Mouse (Mus musculus): ENCODE measurements around the gene Gria1. TPM values are rescaled to one million over a fixed set of nuclear protein-coding genes. Genes with fewer than 3 reads are reported as not detected.

Gene Gria1
- polyA plus RNA-seq (2016; fragmentation: Nextera tagmentation; extraction: Ambion mirVana) = 0.07 and 0.42 TPM in 2 replicates

DNA sequence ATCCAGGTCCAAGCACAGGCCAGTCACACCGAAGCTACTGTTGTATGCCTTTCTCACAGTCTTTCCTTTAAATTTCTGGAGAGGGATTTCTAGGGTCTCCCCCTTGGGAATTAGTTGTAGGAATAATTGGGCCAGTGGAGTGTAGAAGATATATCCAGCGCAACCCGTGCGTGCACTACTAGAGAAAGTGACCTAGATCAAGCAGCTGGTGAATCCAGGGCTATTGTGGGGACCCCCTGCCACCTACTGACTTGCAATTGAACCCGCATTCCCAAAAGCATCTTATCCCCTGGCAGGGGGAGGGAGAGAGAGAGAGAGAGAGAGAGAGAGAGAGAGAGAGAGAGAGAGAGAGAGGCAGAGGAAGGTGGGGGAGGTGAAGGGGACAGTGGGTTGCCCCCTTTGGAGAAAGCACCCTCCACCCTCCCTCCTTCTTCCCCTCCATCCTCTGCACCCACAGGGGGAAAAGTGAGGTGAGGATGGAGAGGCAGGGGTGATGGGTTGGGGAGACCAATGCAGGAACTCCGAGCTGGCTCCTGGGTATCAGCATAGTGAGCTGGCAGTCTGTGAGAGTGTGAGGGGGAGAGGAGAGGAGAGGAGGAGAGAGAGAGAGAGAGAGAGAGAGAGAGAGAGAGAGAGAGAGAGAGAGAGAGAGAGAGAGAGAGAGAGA, at the start of gene Gria1:
TSS of gene Gria1 (plus strand) at position 364 of the 667 bp plus-strand sequence.
- Histone ChIP-seq H3K4me3 (no peak within 1 kb of the TSS), H3K4me1 (no peaks in the 10 kb centered on the region), H3K27me3 (replicated peaks) (peaks cover 38% of the 10 kb centered on the region), H3K9me3 (replicated peaks) (no peaks in the 10 kb centered on the region), H3K36me3 (no peaks in the 10 kb centered on the region), H3K9ac (no peak within 1 kb of the TSS), H3K27ac (no peak within 1 kb of the TSS), H3K4me2 (no peak within 1 kb of the TSS)
- ATAC-seq = no peak
- 37% methylated on average over 6 of the region's 6 CpGs for WGBS (ENCODE audit: insufficient replicate concordance)

- no peak overlapping the region for H3K4me3 ChIP-seq
- WGBS (ENCODE audit: insufficient replicate concordance) = 81% methylated on average over 3 of the region's 3 CpGs
- no peaks in the 10 kb centered on the region for H3K9me3 ChIP-seq (replicated peaks)
- H3K27me3 ChIP-seq (replicated peaks) = no peaks in the 10 kb centered on the region
- no peak overlapping the region for H3K4me2 ChIP-seq
- no peak overlapping the region for H3K27ac ChIP-seq
- H3K9ac ChIP-seq = no peak overlapping the region
- no peaks in the 10 kb centered on the region for H3K4me1 ChIP-seq
- no peak for ATAC-seq
- no peaks in the 10 kb centered on the region for H3K36me3 ChIP-seq
These were observed 49.4 kb upstream of the Gria1 start for GRCm38 (mm10) chr11:56961751-56962150.

- WGBS (ENCODE audit: insufficient replicate concordance) = 18% methylated on average over 1 of the region's 1 CpGs
- H3K9ac ChIP-seq = no peak overlapping the region
- H3K9me3 ChIP-seq (replicated peaks) = no peaks in the 10 kb centered on the region
- H3K27me3 ChIP-seq (replicated peaks) = no peaks in the 10 kb centered on the region
- H3K4me3 ChIP-seq = no peak overlapping the region
- H3K36me3 ChIP-seq = no peaks in the 10 kb centered on the region
- no peaks in the 10 kb centered on the region for H3K4me1 ChIP-seq
- ATAC-seq = no peak
- H3K4me2 ChIP-seq = no peak overlapping the region
- no peak overlapping the region for H3K27ac ChIP-seq
These were observed 38.4 kb upstream of the Gria1 start for GRCm38 (mm10) chr11:56972814-56973213.

GRCm38 (mm10) chr11:56984321-56985000, 26.7 kb upstream of the Gria1 start:
- H3K27me3 ChIP-seq (replicated peaks) = no peaks in the 10 kb centered on the region
- H3K9ac ChIP-seq = no peak overlapping the region
- no peaks in the 10 kb centered on the region for H3K36me3 ChIP-seq
- 72% methylated on average over 3 of the region's 3 CpGs for WGBS (ENCODE audit: insufficient replicate concordance)
- no peak overlapping the region for H3K4me3 ChIP-seq
- no peak for ATAC-seq
- H3K27ac ChIP-seq = no peak overlapping the region
- H3K4me2 ChIP-seq = no peak overlapping the region
- no peaks in the 10 kb centered on the region for H3K4me1 ChIP-seq
- H3K9me3 ChIP-seq (replicated peaks) = no peaks in the 10 kb centered on the region; the same call in 1 of the 2 replicates

DNA sequence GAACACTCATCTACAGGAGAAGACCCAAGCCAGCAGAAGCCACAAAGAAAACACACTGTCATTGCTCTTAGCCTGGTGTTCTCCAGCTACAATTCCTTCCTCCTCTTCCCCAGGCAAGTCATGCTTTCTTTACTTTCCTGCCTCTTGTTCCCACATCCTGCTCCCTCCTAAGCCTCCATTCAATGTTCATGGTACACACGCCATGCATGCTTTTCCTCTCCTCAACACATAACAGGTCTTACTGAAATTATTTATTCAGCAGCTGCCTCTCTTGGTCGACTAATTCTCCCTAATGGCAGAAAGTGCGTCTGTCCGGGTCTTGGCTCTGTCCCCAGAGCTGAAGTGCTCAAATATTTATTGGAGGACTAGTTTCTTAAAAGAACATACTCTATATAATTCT, 25.7 kb upstream of the Gria1 start:
- Histone ChIP-seq H3K4me3 (no peak overlapping the region), H3K36me3 (no peaks in the 10 kb centered on the region), H3K9ac (no peak overlapping the region), H3K27me3 (replicated peaks) (no peaks in the 10 kb centered on the region), H3K4me2 (no peak overlapping the region), H3K9me3 (replicated peaks) (no peaks in the 10 kb centered on the region), H3K4me1 (no peaks in the 10 kb centered on the region), H3K27ac (no peak overlapping the region)
- 63% methylated on average over 4 of the region's 4 CpGs for WGBS (ENCODE audit: insufficient replicate concordance)
- no peak for ATAC-seq

GRCm38 (mm10) chr11:56999601-57000001, 11.6 kb upstream of the Gria1 start:
- Histone ChIP-seq H3K27ac (no peak overlapping the region), H3K4me2 (no peak overlapping the region), H3K4me3 (no peak overlapping the region), H3K36me3 (no peaks in the 10 kb centered on the region), H3K9me3 (replicated peaks) (no peaks in the 10 kb centered on the region), H3K9ac (no peak overlapping the region), H3K4me1 (no peaks in the 10 kb centered on the region), H3K27me3 (replicated peaks) (no peaks in the 10 kb centered on the region)
- ATAC-seq = no peak
- 37% methylated on average over 3 of the region's 3 CpGs for WGBS (ENCODE audit: insufficient replicate concordance)

- Histone ChIP-seq H3K36me3 (no peaks in the 10 kb centered on the region), H3K4me3 (no peak overlapping the region), H3K9me3 (replicated peaks) (no peaks in the 10 kb centered on the region), H3K4me1 (no peaks in the 10 kb centered on the region), H3K27ac (no peak overlapping the region), H3K27me3 (replicated peaks) (no peaks in the 10 kb centered on the region), H3K9ac (no peak overlapping the region), H3K4me2 (no peak overlapping the region)
- no peak for ATAC-seq
- WGBS (ENCODE audit: insufficient replicate concordance) = 58% methylated on average over 3 of the region's 3 CpGs
These were observed 6.6 kb upstream of the Gria1 start for GRCm38 (mm10) chr11:57004611-57005010.

DNA sequence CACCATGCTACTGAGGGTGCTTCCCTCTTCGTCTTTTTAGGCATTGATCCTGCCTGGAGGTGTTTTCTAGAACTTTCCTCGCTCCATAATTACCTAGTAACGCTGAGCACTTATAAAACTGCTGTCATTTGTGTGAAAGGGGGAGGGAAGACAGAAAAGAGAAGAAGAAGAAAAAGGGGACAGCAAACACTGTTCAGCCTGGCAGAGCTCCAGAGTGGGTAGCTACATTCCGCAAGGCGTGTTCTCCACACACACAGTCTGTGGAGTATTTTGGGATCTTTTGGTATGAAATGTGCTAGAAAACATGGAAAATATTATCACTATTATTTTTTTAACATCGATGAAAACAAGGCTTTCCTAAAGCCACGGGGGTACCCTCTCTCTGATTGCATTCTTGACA, 5.8 kb upstream of the Gria1 start:
- H3K9me3 ChIP-seq (replicated peaks) = no peaks in the 10 kb centered on the region
- no peak overlapping the region for H3K4me3 ChIP-seq
- H3K36me3 ChIP-seq = no peaks in the 10 kb centered on the region
- no peak overlapping the region for H3K9ac ChIP-seq
- WGBS (ENCODE audit: insufficient replicate concordance) = 62% methylated on average over 7 of the region's 7 CpGs
- H3K27ac ChIP-seq = no peak overlapping the region
- ATAC-seq = no peak
- H3K4me2 ChIP-seq = no peak overlapping the region
- H3K4me1 ChIP-seq = no peaks in the 10 kb centered on the region
- H3K27me3 ChIP-seq (replicated peaks) = peaks cover 7% of the 10 kb centered on the region; the same call in 1 of the 2 replicates

GRCm38 (mm10) chr11:57007790-57008189, 3.4 kb upstream of the Gria1 start:
- H3K27ac ChIP-seq = no peak overlapping the region
- H3K27me3 ChIP-seq (replicated peaks) = peaks cover 30% of the 10 kb centered on the region
- H3K4me3 ChIP-seq = no peak overlapping the region
- H3K36me3 ChIP-seq = no peaks in the 10 kb centered on the region
- H3K9ac ChIP-seq = no peak overlapping the region
- 54% methylated on average over 4 of the region's 4 CpGs for WGBS (ENCODE audit: insufficient replicate concordance)
- H3K4me1 ChIP-seq = no peaks in the 10 kb centered on the region
- no peak for ATAC-seq
- no peak overlapping the region for H3K4me2 ChIP-seq
- no peaks in the 10 kb centered on the region for H3K9me3 ChIP-seq (replicated peaks)

GRCm38 (mm10) chr11:57010611-57011010, 576 bp upstream of the Gria1 start:
- Histone ChIP-seq H3K4me3 (no peak overlapping the region), H3K4me2 (no peak overlapping the region), H3K4me1 (no peaks in the 10 kb centered on the region), H3K27me3 (replicated peaks) (peaks cover 38% of the 10 kb centered on the region), H3K9ac (no peak overlapping the region), H3K27ac (no peak overlapping the region), H3K9me3 (replicated peaks) (no peaks in the 10 kb centered on the region), H3K36me3 (no peaks in the 10 kb centered on the region)
- 66% methylated on average over 6 of the region's 6 CpGs for WGBS (ENCODE audit: insufficient replicate concordance)
- no peak for ATAC-seq

DNA sequence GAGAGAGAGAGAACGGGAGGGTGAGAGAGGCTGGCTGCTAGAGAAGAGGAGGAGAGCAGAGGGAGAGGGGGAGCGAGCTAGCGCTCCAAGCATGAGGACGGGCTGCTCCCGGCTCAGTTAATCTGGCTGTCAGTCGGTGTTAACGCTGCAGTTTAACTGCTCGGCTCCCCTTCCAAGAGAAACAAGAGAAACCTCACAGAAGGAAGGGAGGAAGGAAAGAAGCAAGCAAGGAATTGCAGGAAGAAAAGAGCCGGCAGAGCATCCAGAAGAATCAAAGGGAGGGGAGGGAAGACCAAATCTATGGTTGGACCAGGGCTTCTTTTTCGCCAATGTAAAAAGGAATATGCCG, 478 bp downstream of the Gria1 start:
- Histone ChIP-seq H3K4me2 (no peak overlapping the region), H3K9ac (no peak overlapping the region), H3K27me3 (replicated peaks) (peaks cover 38% of the 10 kb centered on the region), H3K36me3 (no peaks in the 10 kb centered on the region), H3K9me3 (replicated peaks) (no peaks in the 10 kb centered on the region), H3K4me1 (no peaks in the 10 kb centered on the region), H3K27ac (no peak overlapping the region), H3K4me3 (no peak overlapping the region)
- 9% methylated on average over 11 of the region's 11 CpGs for WGBS (ENCODE audit: insufficient replicate concordance)
- ATAC-seq = no peak

- Histone ChIP-seq H3K9ac (no peak overlapping the region), H3K4me3 (no peak overlapping the region), H3K27me3 (replicated peaks) (peaks cover 38% of the 10 kb centered on the region), H3K36me3 (no peaks in the 10 kb centered on the region), H3K27ac (no peak overlapping the region), H3K9me3 (replicated peaks) (no peaks in the 10 kb centered on the region), H3K4me2 (no peak overlapping the region), H3K4me1 (no peaks in the 10 kb centered on the region)
- ATAC-seq = no peak
- 48% methylated on average over 11 of the region's 13 CpGs for WGBS (ENCODE audit: insufficient replicate concordance)
These were observed 1.2 kb downstream of the Gria1 start for GRCm38 (mm10) chr11:57012287-57012921.
